Mouse (Mus musculus): Measurements from ENCODE around the gene Olfr1243. TPM values are rescaled to one million over a fixed set of nuclear protein-coding genes. Genes with fewer than 3 reads are reported as not detected.
"Not testable (repeated sequence)": the region's sequence is repeated elsewhere in the genome, so short reads cannot be mapped to it uniquely, and the experiment has no call there.

Gene Olfr1243
- total RNA-seq (2022) = not detected

DNA sequence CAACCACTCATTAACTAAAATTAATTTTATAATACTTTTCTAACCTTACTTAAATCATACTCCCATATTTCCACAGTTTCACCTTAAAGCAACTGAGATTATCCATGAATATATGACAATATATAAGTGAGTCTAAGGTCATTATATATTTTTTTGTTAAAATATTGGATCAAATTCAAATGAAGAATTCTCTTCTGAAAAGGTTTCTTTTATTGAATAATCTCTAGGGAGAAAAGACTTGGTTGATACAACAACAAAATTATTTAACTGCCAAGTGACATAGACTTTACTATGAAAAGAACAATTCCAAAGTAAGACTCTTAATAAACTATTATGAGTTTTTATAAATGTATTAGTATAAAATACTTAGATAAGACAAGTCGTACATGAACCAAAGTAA lies at the start of gene Olfr1243:
Olfr1243 (minus strand) TSS at position 101 of the 400 bp plus-strand sequence.
- DNase-seq (ENCODE audit: low spot score in 2 of 2) = no peak

DNA sequence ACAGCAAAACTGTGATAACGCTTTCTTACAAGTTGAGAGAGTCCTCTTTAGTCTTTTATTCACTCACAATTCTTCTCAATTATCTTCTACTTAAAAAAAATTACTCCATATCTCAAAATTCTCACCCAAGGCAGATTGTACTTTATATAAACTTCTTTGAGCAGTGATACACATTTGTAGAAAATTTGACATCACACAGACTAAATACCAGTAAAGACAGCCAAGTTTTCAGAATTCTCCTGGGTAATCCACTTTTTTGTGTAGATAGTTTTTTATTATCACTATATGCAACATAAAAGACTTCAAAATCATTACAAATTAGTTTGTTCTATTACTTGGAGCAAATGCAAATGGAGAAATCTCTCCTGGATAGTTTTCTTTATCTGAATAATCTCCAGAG lies 47.1 kb upstream of the Olfr1243 start, which contains the start of gene Olfr1245:
Olfr1245 (minus strand) TSS at position 101 of the 400 bp plus-strand sequence.
- DNase-seq (ENCODE audit: low spot score in 2 of 2) = no peak

DNA sequence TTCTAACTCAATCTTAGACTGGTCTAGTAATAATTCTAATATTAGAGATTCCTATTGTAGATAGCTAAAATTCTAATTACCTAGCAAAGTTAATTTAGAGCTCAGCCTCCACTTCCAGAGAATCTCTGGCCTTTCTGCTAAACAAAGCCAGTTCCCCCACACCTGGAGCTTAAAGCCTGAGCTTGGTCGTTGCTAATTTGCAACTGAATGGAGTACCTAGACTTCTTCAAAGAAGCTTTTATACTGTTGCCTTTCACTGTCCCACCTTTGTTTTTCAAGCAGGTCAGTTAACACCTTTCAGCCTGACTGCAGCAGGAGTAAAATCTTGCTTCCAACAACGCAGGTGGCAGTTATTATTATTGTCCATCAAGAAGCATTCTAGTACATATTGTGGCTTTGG lies 31.4 kb upstream of the Olfr1243 start:
- not testable (repeated sequence) for DNase-seq (ENCODE audit: low spot score in 2 of 2)

DNA sequence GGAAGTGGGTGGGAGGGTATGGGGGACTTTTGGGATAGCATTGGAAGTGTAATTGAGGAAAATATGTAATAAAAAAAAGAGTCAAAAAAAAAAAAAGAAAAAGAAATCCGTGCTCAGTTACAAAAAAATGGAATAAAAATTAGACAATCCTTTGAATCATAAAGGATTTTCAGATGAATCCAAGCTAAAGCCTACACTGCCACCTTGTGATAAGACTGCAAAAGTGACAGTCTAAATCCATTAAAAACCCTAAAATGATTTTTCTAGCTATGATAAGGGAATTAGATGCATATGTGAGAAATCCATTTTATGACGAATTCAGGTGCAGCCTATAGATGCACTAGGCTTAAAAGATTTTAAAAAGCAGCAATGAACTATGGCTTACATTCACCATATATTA lies 13.2 kb upstream of the Olfr1243 start:
- no peak for DNase-seq (ENCODE audit: low spot score in 2 of 2)

DNA sequence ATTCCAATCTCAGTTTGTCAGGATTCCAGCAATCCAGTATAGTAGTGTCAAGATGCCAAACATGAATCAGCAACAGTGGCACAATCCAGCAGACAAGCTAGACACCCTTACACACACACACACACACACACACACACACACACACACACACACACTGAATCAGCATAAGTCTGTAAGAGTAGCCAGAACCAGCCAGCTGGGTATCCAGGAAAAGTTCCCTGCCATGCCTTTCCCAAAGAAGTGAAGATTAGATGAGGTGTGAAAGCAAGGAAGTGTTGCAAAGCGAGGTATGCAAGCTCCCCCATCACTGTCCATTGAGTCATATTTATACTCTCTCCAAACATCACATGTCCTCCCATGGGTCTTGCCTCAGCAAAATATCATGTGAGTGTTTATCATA lies 8.6 kb upstream of the Olfr1243 start:
- DNase-seq (ENCODE audit: low spot score in 2 of 2) = peak in 1 of 2 experiments; percentile 52

DNA sequence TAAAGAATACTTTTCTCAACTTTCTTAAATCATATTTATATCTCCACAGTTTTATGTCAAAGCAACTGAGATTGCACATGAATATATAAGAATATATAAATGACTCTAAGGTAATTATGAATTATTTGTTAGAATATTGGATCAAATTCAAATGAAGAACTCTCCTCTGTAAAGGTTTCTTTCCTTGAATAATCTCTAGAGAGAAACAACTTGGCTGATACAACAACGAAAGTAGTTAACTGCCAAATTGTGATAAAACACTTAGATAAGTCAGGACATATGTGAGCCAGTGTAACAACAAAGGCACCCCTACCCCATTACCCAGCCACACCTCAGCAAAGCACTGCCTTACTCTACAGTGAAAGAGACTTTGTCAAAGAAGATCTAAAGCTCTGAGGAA lies 33.1 kb downstream of the Olfr1243 start, which contains the start of gene Olfr1242:
Olfr1242 (minus strand) TSS at position 101 of the 400 bp plus-strand sequence.
- DNase-seq (ENCODE audit: low spot score in 2 of 2) = no peak

DNA sequence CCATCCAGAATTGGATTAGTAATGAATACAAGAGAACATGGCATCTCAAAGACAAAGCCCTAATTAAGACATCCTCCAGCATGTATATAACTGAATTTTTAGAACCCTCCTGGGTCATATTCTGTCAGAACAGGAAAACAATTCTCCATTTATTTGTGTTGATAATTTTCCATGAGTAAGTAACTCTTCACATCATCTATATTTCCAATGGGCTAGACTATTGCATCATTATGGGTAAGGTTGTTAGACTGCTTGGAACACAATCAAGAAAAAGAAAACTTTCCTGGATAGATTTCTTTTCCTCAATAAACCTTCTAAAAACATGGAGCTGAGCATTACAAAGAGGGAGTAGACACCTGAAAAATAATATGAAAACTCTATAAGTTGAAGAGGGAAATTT lies 44.3 kb downstream of the Olfr1243 start, which contains the start of gene Olfr1241:
Olfr1241 (minus strand) TSS at position 101 of the 400 bp plus-strand sequence.
- no peak for DNase-seq (ENCODE audit: low spot score in 2 of 2)

Other genes with a start within 250 kb of the Olfr1243 start
- not detected for gene Olfr1229, start 243.5 kb downstream of the Olfr1243 start, total RNA-seq (2022)
- not detected for gene Olfr1230, start 234.2 kb downstream of the Olfr1243 start, total RNA-seq (2022)
- gene Olfr1231, start 224.4 kb downstream of the Olfr1243 start, total RNA-seq (2022) = not detected
- gene Olfr1232, start 201.8 kb downstream of the Olfr1243 start, total RNA-seq (2022) = not detected
- not detected for gene Olfr1233, start 189.1 kb downstream of the Olfr1243 start, total RNA-seq (2022)
- not detected for gene Olfr1234, start 166.6 kb downstream of the Olfr1243 start, total RNA-seq (2022)
- not detected for gene Olfr1238, start 121.8 kb downstream of the Olfr1243 start, total RNA-seq (2022)
- not detected for gene Olfr1239, start 111.1 kb downstream of the Olfr1243 start, total RNA-seq (2022)
- gene Olfr1240, start 88.5 kb downstream of the Olfr1243 start, total RNA-seq (2022) = not detected
- not detected for gene Olfr1241, start 44.4 kb downstream of the Olfr1243 start, total RNA-seq (2022)
- gene Olfr1242, start 33.2 kb downstream of the Olfr1243 start, total RNA-seq (2022) = not detected
- gene Olfr1245, start 47.0 kb upstream of the Olfr1243 start, total RNA-seq (2022) = not detected
- not detected for gene Olfr1246, start 61.7 kb upstream of the Olfr1243 start, total RNA-seq (2022)
- gene Olfr1247, start 82.6 kb upstream of the Olfr1243 start, total RNA-seq (2022) = under 1 TPM; 0.07 to 0.23 (median 0.11) TPM
- not detected for gene Olfr1248, start 86.8 kb upstream of the Olfr1243 start, total RNA-seq (2022)
- gene Olfr1249, start 103.5 kb upstream of the Olfr1243 start, total RNA-seq (2022) = not detected
- gene Olfr1250, start 130.0 kb upstream of the Olfr1243 start, total RNA-seq (2022) = under 1 TPM in 1 of 4 experiments, not detected in 3; 0.11 TPM
- gene Olfr1251, start 140.4 kb upstream of the Olfr1243 start, total RNA-seq (2022) = not detected
- gene Olfr1252, start 193.5 kb upstream of the Olfr1243 start, total RNA-seq (2022) = not detected
- gene Olfr1253, start 225.6 kb upstream of the Olfr1243 start, total RNA-seq (2022) = not detected